8 mouse cellular contexts compared by ENCODE assay signal in the genomic region with DNA sequence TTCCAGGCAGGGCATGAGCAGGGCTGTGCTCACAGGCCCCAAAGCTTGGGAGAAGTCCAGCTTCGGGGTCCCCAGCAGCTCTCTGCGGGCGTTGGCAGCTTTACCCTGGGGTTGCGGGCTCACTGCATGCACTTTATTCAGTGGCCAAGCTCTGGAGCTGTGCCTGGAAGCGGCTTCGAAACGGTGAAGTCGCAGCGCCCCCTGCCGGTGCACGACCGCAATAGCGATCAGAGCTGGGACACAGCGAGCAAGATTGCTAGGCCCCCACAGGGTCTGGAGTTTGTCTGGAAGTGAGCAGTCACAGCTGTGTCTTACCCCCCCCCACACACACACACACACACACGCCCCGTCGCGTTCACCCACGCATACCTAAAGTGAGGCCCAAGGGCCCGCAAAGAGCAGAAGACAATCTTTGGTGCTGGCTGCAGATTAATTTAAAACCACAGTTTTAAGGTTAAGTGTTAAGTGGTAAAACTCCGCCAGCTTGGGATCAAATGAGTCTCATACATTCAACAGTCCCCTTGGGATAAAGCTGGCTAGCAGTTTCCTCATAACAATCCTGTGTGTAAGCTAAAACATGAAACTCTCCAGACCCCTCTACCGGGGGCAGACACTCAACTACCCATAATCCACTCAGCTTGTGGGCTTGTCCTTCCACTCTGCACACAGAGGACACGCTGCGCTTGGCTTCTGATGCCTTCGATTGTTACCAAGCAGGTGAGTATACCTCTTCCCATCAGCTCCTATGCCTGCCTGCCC. TPM values are rescaled to one million over a fixed set of nuclear protein-coding genes. Genes with fewer than 3 reads are reported as not detected.
A peak's percentile ranks its signal among the peaks of the same experiment; 100 is the strongest.
DNase-seq lines count a peak whose midpoint lies in the region; ATAC-seq lines count a peak whose summit lies in the region.

No protein-coding gene starts in this region.

- ATAC-seq in megakaryocyte-erythroid progenitor cell, adult 5-6 weeks (replicated peaks; ENCODE audit: low FRiP score, low TSS enrichment, poor library complexity, severe bottlenecking) = peak; percentile 88

- DNase-seq in WW6 (ENCODE audit: low read depth, low spot score) = peak; percentile 55
- DNase-seq in cerebellum, postnatal 36 days = peak; percentile 88 to 89
- peak; percentile 79 to 83 for DNase-seq in frontal cortex, postnatal 36 days (ENCODE audit: low spot score in 2 of 2)
- DNase-seq in induced T-regulatory cell, adult 2 months (ENCODE audit: low read depth) = peak; percentile 71
- peak; percentile 22 to 72 for DNase-seq in left cerebral cortex, adult 8-10 months (ENCODE audit: low spot score in 2 of 2)
- DNase-seq in right cerebral cortex, postnatal 10 days (ENCODE audit: low spot score in 2 of 2) = peak; percentile 77 to 86
- DNase-seq in urinary bladder, postnatal 10 days (ENCODE audit: low spot score) = peak; percentile 63

RNA-seq across cellular contexts. Expression of a gene that starts 39.0 kb away (rescaled TPM):
- total RNA-seq in left cerebral cortex, adult 8-10 months (2022) = under 1 TPM in 2 of 4 experiments, not detected in 2; 0.34 to 0.42 TPM
- total RNA-seq in megakaryocyte-erythroid progenitor cell, adult 5-6 weeks (2014; fragmentation: Nextera tagmentation) = not detected in 2 replicates
- total RNA-seq in megakaryocyte-erythroid progenitor cell, adult 5-6 weeks (2017) = not detected in 2 replicates

RNA-seq across cellular contexts. Expression of a gene that starts 42.2 kb away (rescaled TPM):
- not detected for total RNA-seq in left cerebral cortex, adult 8-10 months (2022)
- not detected in 2 replicates for total RNA-seq in megakaryocyte-erythroid progenitor cell, adult 5-6 weeks (2014; fragmentation: Nextera tagmentation)
- not detected in 2 replicates for total RNA-seq in megakaryocyte-erythroid progenitor cell, adult 5-6 weeks (2017)

Comparison
In these comparisons a context has a peak if more than half of its experiments do, and no peak if none do; other contexts are left out.
1. Peak in every context shown above with its lines: DNase-seq and ATAC-seq.